Mouse (Mus musculus) liver, embryonic 12.5 days (tissue): Measurements from ENCODE around the gene Hist2h2aa1. TPM values are rescaled to one million over a fixed set of nuclear protein-coding genes. Genes with fewer than 3 reads are reported as not detected.

Source experiments
- microRNA-seq: library from miRNA; unstranded; fragments of <30 nt; microRNA quantifications from one replicate; pipeline ENCODE4, GENCODE M21; 2017
- polyA plus RNA-seq: library from polyadenylated mRNA; unstranded; fragments of >200 nt; fragmentation: Nextera tagmentation; extraction: Ambion mirVana; gene quantifications from 2 replicates; pipeline ENCODE4 v1.2.1, GENCODE M21; 2016

The Hist2h2aa1 gene
- polyA plus RNA-seq, 1 experiment from 2014 or later, result 23.9 TPM

Small RNAs within 50 kb of the gene (microRNA-seq; reads per million reads assigned to microRNA genes)
- 1.4 reads per million for gene Gm44492
- not detected for gene Gm47311
- gene Gm47313, result not detected

Other genes with a start within 250 kb of the Hist2h2aa1 start
- gene Plekho1, start 249.5 kb upstream of the Hist2h2aa1 start, polyA plus RNA-seq, result 9.4 and 10.4 TPM in 2 replicates
- 17.6 and 18.6 TPM in 2 replicates for gene Vps45, start 187.0 kb upstream of the Hist2h2aa1 start, polyA plus RNA-seq
- gene Otud7b, start 141.0 kb upstream of the Hist2h2aa1 start, polyA plus RNA-seq, result 10.8 and 12.7 TPM in 2 replicates
- gene Mtmr11, start 83.5 kb upstream of the Hist2h2aa1 start, polyA plus RNA-seq, result 2.4 and 3.9 TPM in 2 replicates
- gene Sf3b4, start 73.2 kb upstream of the Hist2h2aa1 start, polyA plus RNA-seq, result 135 and 142 TPM in 2 replicates
- gene Sv2a, start 64.3 kb upstream of the Hist2h2aa1 start, polyA plus RNA-seq, result 1.1 and 1.4 TPM in 2 replicates
- 57.4 and 61.7 TPM in 2 replicates for gene Bola1, start 25.8 kb upstream of the Hist2h2aa1 start, polyA plus RNA-seq
- gene Hist2h2ab, start 25.6 kb upstream of the Hist2h2aa1 start, polyA plus RNA-seq, result 0.71 and 0.86 TPM in 2 replicates
- 15.9 and 17.5 TPM in 2 replicates for gene Hist2h2ac, start 24.6 kb upstream of the Hist2h2aa1 start, polyA plus RNA-seq
- gene Hist2h2be, start 24.4 kb upstream of the Hist2h2aa1 start, polyA plus RNA-seq, result 6.1 and 6.6 TPM in 2 replicates
- gene Hist2h3c2, start 6.4 kb upstream of the Hist2h2aa1 start, polyA plus RNA-seq, result 12.3 and 13.8 TPM in 2 replicates
- 55.9 and 73.8 TPM in 2 replicates for gene Hist2h2aa2, start 5.2 kb upstream of the Hist2h2aa1 start, polyA plus RNA-seq
- gene Hist2h3c1, start 1.2 kb downstream of the Hist2h2aa1 start, polyA plus RNA-seq, result 2.7 and 3.0 TPM in 2 replicates
- gene Hist2h4, start 17.8 kb downstream of the Hist2h2aa1 start, polyA plus RNA-seq, result 27.0 and 29.3 TPM in 2 replicates
- gene Hist2h3b, start 23.2 kb downstream of the Hist2h2aa1 start, polyA plus RNA-seq, result 99.1 and 113 TPM in 2 replicates
- 23.6 and 31.6 TPM in 2 replicates for gene Hist2h2bb, start 24.3 kb downstream of the Hist2h2aa1 start, polyA plus RNA-seq
- gene Fcgr1, start 48.5 kb downstream of the Hist2h2aa1 start, polyA plus RNA-seq, result 2.4 and 2.7 TPM in 2 replicates
- not detected in 2 replicates for gene BC107364, start 206.8 kb downstream of the Hist2h2aa1 start, polyA plus RNA-seq